Mouse (Mus musculus) urinary bladder, adult 2 months (tissue): ENCODE results near the gene Gm5640. TPM values are rescaled to one million over a fixed set of nuclear protein-coding genes. Genes with fewer than 3 reads are reported as not detected.
"Not testable (repeated sequence)": the region's sequence is repeated elsewhere in the genome, so short reads cannot be mapped to it uniquely, and the experiment has no call there.

ENCODE experiments used
- DNase-seq: peaks from one replicate; pipeline ENCODE4 v3.0.0; 2022; ENCODE audit warnings: low spot score
- polyA plus RNA-seq: library from polyadenylated mRNA; depleted of rRNA; stranded (reverse); fragments of >200 nt; gene quantifications from 2 replicates; pipeline ENCODE4 v1.2.3, GENCODE M21; 2012; rRNA removed

Gene Gm5640
- polyA plus RNA-seq: not detected in 2 replicates

DNA sequence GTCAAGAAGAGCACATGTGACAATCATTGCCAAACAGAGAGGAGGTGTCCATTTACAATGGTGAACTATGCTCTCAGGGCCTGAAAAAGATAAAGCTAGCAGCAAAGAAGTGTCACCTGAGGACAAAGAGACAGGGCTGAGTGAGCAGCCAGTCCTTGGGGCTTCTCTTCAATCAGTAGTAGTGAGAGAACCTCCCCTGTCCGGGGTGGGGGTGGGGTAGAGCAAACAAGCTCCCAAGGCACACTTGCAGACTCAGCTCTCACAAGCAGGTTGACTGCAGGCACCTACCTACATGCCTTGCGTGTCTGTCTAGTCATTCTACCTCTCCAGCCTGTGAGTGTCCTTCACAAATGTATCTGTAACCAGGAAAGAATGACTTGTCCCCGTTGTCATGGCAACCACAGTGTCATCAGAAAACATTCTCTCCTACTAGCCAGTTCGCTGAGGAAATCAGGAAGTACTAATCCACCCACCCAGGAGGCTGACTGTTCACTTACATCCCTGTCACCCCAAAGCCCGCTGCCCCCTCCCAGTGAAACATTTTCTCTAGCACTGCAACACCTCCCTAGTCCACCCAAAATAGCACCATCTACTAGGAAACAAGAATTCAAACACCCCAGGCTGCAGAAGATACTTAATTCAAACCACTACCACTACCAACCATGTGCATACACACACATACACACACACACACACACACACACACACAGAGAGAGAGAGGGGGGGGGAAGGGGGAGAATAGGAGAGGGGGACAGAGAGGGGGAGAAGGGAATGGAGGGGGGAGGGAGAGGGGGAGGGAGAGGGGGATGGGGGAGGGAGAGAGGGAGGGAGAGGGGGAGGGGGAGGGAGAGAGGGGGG is at the start of gene Gm5640:
Gm5640 (minus strand) TSS at position 170 of the 858 bp plus-strand sequence.
- not testable (repeated sequence) for DNase-seq

DNA sequence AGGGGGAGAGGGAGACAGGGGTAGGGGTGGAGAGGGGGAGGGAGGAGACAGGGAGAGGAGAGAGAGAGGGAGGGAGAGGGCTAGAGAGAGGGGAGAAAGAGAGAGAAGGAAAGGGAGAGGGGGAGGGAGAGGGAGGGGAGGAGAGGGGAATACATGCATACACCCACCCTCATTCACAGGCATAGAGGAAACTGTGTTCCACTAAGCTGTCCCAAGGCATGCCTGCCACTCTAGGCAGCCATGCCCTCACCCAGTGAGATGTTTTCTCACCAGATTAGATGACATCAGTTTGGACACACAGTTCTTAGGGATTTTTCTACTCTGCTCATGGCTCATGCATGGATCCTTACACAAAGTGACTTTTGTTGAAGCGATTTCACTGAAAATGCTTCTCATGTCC is 958 bp upstream of the Gm5640 start:
- not testable (repeated sequence) for DNase-seq

DNA sequence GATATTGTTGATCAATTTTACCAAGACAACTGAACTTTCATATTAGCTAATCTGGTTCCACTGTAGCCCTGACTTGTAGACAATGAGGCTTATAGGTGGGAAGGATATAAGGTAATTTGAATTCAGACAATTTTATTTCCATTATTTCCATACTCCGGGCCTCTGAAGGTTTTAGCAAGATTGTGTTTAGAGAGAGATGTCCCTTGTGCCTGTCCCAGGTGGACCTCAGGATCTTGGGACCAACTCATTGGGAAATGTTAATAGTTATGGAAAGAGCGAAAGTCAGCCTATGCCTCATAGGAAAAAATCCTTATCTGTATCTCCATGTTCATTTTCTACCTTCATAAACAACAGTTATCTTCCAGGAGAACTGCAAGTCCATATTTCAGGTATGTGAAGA is 53.1 kb downstream of the Gm5640 start, which contains the start of gene Olfr1325:
Olfr1325 (plus strand) TSS at position 301 of the 400 bp plus-strand sequence.
- DNase-seq: no peak

Other genes starting within 250 kb of the Gm5640 start
- gene G6pdx, start 216.4 kb downstream of the Gm5640 start, polyA plus RNA-seq: 95.5 and 113 TPM in 2 replicates
- not detected in 2 replicates for gene Gm6880, start 164.2 kb downstream of the Gm5640 start, polyA plus RNA-seq
- gene Olfr1326-ps1, start 70.7 kb downstream of the Gm5640 start, polyA plus RNA-seq: not detected in 2 replicates
- gene Olfr1325, start 53.0 kb downstream of the Gm5640 start, polyA plus RNA-seq: not detected in 2 replicates
- gene Gm6890, start 95.3 kb upstream of the Gm5640 start, polyA plus RNA-seq: not detected in 2 replicates
- gene Gm5936, start 191.6 kb upstream of the Gm5640 start, polyA plus RNA-seq: not detected in 2 replicates